Mouse (Mus musculus) heart, adult 2 months (tissue): Measurements from ENCODE around the gene Plcb2. TPM values are rescaled to one million over a fixed set of nuclear protein-coding genes. Genes with fewer than 3 reads are reported as not detected.

Experiments
- DNase-seq, 2 experiments: peaks; one replicate each; pipeline ENCODE4 v3.0.0; 2021
- H3K27ac ChIP-seq: fragments of 200-600 bp; 2 replicates; pipeline ENCODE4 v1.8.1; 2022
- H3K27me3 ChIP-seq: fragments of 200-500 bp; 2 replicates; pipeline ENCODE4 v1.6.1; 2012; ENCODE audit warnings: mild to moderate bottlenecking, low read length, inconsistent platforms, mixed read lengths; ENCODE audit not compliant: control insufficient read depth, insufficient read depth
- H3K36me3 ChIP-seq: fragments of 200-500 bp; 2 replicates; pipeline ENCODE4 v1.6.1; 2012; ENCODE audit warnings: low read length, inconsistent platforms; ENCODE audit not compliant: control insufficient read depth, insufficient read depth
- H3K4me1 ChIP-seq: fragments of 200-500 bp; 2 replicates; pipeline ENCODE4 v1.6.1; 2011; ENCODE audit warnings: low read length; ENCODE audit not compliant: control insufficient read depth, insufficient read depth
- H3K4me3 ChIP-seq: fragments of 200-600 bp; 2 replicates; pipeline ENCODE4 v1.8.1; 2022
- H3K79me2 ChIP-seq: fragments of 200-500 bp; replicated peaks from 2 replicates; pipeline ENCODE4 v1.6.1; 2012; ENCODE audit warnings: mild to moderate bottlenecking, inconsistent platforms, low read length, moderate library complexity, mixed read lengths; ENCODE audit not compliant: control insufficient read depth, insufficient read depth
- H3K9ac ChIP-seq: fragments of 200-500 bp; 2 replicates; pipeline ENCODE4 v1.6.1; 2012; ENCODE audit warnings: low read depth, mild to moderate bottlenecking, control low read depth, inconsistent platforms, low read length, mixed read lengths
- CTCF ChIP-seq: fragments of 200-600 bp; IDR thresholded peaks from 2 replicates; pipeline ENCODE4 v1.8.1; 2022; ENCODE audit warnings: antibody characterized with exemption, mild to moderate bottlenecking, moderate library complexity
- EP300 ChIP-seq: fragments of 200-500 bp; IDR thresholded peaks from 2 replicates; pipeline ENCODE4 v1.6.1; 2011; ENCODE audit warnings: low read depth, low read length, control low read depth; ENCODE audit not compliant: insufficient read depth
- POLR2A ChIP-seq: fragments of 200-500 bp; IDR thresholded peaks from 2 replicates; pipeline ENCODE4 v1.6.1; 2011; ENCODE audit warnings: mild to moderate bottlenecking, low read depth, low read length, control low read depth; ENCODE audit not compliant: insufficient read depth
- WGBS: fragments of 180-500 bp; shearing (Covaris S2); methylation state at CpG from one replicate; pipeline ENCODE4 v1.1.7; 2018; 5-methylcytosine and 5-hydroxymethylcytosine counted together
- intact Hi-C: fragments of 180-260 bp; cut with DNase I; formaldehyde crosslinking; loops from one replicate; pipeline ENCODE4 v1.15.1; 2025
- polyA plus RNA-seq: library from polyadenylated mRNA; depleted of rRNA; stranded (reverse); fragments of >200 nt; gene quantifications from 2 replicates; pipeline ENCODE4 v1.2.3, GENCODE M21; 2012
- total RNA-seq, 2 experiments: library from RNA; stranded (reverse); gene quantifications; 2 replicates each; pipeline ENCODE4 v1.2.3; 2021

Plcb2 gene
- total and polyA plus RNA-seq, 3 experiments, result 2.4 to 2.6 (median 2.5) TPM

GRCm38 (mm10) chr2:118708472-118708871, 19.8 kb downstream of the Plcb2 start:
- TF ChIP-seq CTCF (no peak), EP300 (no peak), POLR2A (no peak)
- H3K4me3 ChIP-seq, result no peak overlapping the region
- intact Hi-C loops, result no loop called here
- no peak for DNase-seq
- H3K4me1 ChIP-seq, result peaks cover 6% of the 10 kb centered on the region
- H3K27ac ChIP-seq, result no peak overlapping the region
- WGBS, result 32% methylated on average over 4 of the region's 4 CpGs
- H3K36me3 ChIP-seq, result no peaks in the 10 kb centered on the region
- peaks cover 9% of the 10 kb centered on the region for H3K27me3 ChIP-seq
- no peak overlapping the region for H3K9ac ChIP-seq
- no peaks in the 10 kb centered on the region for H3K79me2 ChIP-seq

- TF ChIP-seq CTCF, result peak; percentile 22; the same call in 1 of the 2 replicates
- TF ChIP-seq POLR2A, result no peak
- Histone ChIP-seq H3K27me3 (peaks cover 18% of the 10 kb centered on the region), H3K9ac (no peak overlapping the region; the same call in 1 of the 2 replicates), H3K4me3 (no peak overlapping the region), H3K27ac (no peak overlapping the region), H3K36me3 (no peaks in the 10 kb centered on the region), H3K4me1 (peaks cover 5% of the 10 kb centered on the region), H3K79me2 (no peaks in the 10 kb centered on the region)
- 32% methylated on average over 6 of the region's 6 CpGs for WGBS
- DNase-seq, result no peak
- intact Hi-C loops, result no loop called here
Measured at GRCm38 (mm10) chr2:118706436-118706835, 21.8 kb downstream of the Plcb2 start.

DNA sequence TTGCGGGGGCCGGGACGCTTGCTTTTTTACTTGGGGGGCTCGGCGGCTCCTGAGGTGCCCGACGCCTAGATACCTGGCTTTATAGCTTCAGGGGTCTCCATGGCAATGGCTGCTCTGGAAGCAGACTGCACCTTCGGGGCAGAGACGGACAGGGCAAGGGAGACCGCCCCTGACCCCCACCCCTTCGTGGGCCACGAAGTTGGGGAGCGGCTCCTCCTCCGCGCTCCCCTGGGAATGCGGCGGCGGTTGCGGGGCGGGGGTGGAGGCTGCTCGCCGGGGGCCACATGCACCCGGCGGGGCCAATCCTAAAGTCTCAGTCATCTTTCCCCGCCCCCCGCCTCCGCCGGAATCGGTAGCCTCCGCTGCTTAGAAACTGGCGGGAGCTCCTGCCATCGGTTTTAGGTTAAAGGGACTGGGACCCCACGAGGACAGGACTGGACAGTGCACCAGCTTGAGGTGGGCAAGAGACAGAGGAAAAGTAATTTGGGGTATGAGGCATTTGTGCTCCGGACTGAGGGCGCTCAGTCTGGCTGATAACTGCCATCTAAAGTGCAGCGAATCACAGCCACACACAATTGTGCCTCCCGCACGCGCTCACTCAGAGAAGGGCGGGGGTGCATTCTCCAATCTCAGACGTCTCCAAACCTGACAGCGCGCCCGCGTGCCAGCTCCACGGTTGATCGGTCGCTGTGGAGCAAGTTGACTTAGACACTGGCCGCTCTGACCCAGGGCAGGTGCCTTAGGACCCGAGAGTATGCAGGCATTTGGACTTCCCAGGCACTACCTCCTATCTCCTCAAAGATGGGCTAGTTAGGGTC, 24.1 kb downstream of the Plcb2 start, which contains the start of gene Ankrd63:
Gene Ankrd63, minus strand, starts transcription at position 51 of the 818 bp plus-strand sequence.
- no peaks in the 10 kb centered on the region; the same call in 1 of the 2 replicates for H3K4me1 ChIP-seq
- TF ChIP-seq CTCF (no peak), EP300 (no peak), POLR2A (no peak)
- peaks cover 14% of the 10 kb centered on the region for H3K27me3 ChIP-seq
- H3K79me2 ChIP-seq, result no peaks in the 10 kb centered on the region
- no peak within 1 kb of the TSS for H3K27ac ChIP-seq
- H3K36me3 ChIP-seq, result no peaks in the 10 kb centered on the region
- intact Hi-C loops, result loop anchor here (2.0 to 5.0 kb wide), 2 partner anchors 43 to 55 kb away; partner anchors contain the start of gene Inafm2
- peak within 1 kb of the TSS; percentile 39 for H3K4me3 ChIP-seq
- peak within 1 kb of the TSS; percentile 59 for H3K9ac ChIP-seq
- 7% methylated on average over 50 of the region's 50 CpGs for WGBS
- peak; percentile 39 to 40 for DNase-seq

DNA sequence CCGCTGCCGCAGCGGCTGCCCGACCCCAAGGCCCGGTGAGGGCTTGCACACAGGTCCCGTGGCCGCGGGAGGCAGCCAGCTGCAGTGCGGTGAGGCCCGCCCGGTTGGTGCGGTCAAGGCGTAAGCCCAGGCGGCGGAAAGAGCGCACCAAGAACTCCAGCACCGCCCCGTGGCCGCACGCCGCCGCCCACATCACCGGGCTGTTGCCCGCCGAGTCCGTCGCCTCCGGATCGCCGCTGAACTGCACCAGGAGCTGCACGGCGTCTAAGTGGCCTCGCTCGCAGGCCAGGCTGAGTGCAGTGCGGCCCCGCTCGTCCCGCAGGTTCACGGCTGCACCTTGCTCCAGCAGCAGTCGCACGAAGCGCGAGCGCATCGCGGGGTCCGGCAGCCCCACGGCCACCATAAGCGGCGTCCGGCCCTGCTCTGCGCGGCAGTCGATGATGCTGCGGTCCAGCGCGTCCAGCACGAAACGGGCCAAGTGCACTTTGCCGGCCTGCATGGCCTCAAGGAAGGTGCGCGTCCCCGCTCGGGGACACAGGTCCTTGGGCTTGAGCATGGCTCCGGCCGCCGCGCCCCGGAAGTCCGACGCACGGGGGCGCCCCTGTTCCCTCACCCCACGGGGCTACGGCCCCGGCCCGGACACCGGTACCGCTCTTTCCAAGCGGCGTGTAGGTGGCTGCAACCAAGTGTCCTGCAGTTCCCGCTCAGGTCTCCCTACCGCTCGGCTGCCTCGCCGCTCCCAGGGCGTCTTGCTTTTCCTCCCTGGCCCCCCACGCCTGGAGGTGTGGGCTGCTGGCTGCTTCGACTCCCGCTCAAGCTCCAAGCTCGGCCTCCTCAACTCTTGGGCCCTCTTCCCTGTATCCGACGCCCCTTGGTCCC, 25.1 kb downstream of the Plcb2 start:
- Histone ChIP-seq H3K4me1 (no peaks in the 10 kb centered on the region; the same call in 1 of the 2 replicates), H3K27ac (no peak overlapping the region), H3K27me3 (peaks cover 14% of the 10 kb centered on the region), H3K4me3 (peak overlapping the region; percentile 39), H3K9ac (peak overlapping the region; percentile 59), H3K79me2 (no peaks in the 10 kb centered on the region), H3K36me3 (no peaks in the 10 kb centered on the region)
- intact Hi-C loops, result loop anchor here (5.0 kb wide), 1 partner anchor 44 kb away; the partner anchor contains the start of gene Inafm2
- WGBS, result 1% methylated on average over 91 of the region's 93 CpGs
- TF ChIP-seq CTCF (peak; percentile 57), POLR2A (no peak), EP300 (no peak)
- peak; percentile 65 to 75 for DNase-seq

DNA sequence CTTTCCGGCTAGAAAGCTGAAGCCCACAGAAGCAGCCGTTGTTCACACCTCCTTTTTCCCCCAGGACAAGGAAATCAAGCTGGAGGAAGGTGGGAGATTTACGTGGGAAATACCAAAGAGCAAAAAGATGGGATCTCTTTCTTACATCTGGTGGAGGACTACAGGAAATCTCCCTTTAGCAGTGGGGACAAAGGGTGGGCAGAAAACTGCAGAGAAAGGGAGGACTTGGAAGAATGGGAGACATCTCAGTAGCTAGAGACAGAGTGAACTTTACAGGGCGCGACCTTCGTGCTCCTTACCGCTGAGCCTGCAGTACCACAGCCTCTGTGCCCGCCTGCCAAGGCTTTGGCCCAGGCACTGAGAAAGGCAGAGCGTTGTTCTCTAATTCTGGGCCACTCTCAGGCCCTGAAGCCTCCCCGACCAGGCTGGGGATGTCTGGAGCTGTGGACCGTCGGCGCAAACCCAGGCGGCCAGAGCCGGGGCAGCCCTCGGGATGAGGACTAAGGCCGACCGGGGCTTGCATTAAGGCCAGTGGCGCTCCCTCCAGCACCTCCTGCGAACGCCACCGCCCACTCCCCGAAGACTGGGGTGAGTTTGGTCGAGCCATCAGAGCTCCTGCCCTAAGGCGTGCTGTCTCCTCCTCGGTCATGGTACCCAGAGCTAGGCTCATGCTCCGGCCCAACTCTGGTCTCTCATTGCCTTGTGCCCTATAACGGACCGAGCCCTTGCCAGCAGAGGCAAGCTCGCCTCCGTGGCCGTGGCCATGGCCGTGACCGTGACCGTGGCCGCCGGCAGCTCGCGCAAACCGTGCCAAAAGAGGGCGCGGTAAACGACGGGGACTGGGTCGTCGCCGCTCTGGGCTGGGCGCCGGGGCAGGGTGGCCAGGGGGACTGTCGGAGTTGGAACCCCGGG, 26.0 kb downstream of the Plcb2 start:
- H3K27me3 ChIP-seq, result peaks cover 14% of the 10 kb centered on the region
- TF ChIP-seq POLR2A (no peak), EP300 (no peak), CTCF (no peak)
- H3K79me2 ChIP-seq, result no peaks in the 10 kb centered on the region
- peak overlapping the region; percentile 39 for H3K4me3 ChIP-seq
- no peak for DNase-seq
- H3K36me3 ChIP-seq, result no peaks in the 10 kb centered on the region
- peaks cover 3% of the 10 kb centered on the region for H3K4me1 ChIP-seq
- H3K27ac ChIP-seq, result no peak overlapping the region
- intact Hi-C loops, result loop anchor here (5.0 kb wide), 1 partner anchor 45 kb away; the partner anchor contains the start of gene Inafm2
- peak overlapping the region; percentile 48 for H3K9ac ChIP-seq
- WGBS, result 26% methylated on average over 51 of the region's 51 CpGs
